Mouse (Mus musculus): Measurements from ENCODE around the gene Gm5741.
"Not testable (repeated sequence)": the region's sequence is repeated elsewhere in the genome, so short reads cannot be mapped to it uniquely, and the experiment has no call there.

Gm5741 gene

DNA sequence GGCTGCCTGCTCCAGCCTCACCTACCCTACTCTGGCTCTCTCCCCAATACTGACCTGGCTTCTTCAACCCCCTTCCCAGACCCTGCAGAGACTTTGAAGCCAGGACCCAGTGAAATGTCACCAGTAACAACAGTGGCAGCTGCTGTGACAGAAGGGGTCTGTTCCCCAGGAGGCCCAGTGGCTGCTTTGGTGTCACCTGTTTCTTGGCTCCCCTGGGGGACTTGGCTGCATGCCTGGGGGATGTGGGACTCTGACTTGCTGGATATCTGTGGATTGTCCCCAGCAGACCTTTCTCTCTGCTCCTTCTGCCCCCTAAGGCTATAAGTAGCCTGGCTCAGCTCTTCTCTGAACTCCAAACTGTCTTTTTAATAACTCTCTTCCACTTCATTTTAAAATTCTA, at the start of gene Gm5741:
Gene Gm5741 (minus strand): TSS at position 1 of the 400 bp plus-strand sequence.
- no peak for DNase-seq

DNA sequence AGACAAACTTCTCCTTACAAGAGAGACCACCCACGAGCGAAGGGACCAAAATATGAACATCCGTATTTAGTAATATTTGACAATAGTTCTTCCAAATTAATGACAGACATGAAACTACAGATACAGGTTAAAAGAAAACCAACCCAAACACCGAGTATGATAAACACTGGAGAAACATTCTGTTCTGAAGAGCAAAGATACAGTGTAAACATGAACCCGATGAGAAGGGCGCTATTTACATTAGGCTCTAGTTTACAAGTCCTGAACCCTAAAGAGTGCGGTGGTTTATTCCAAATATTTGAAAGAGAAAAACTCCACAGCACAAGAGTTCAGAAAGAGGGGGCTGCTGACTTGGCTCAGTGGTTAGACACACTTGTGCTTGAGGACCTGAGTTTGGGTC, 49.2 kb upstream of the Gm5741 start:
- DNase-seq: no peak

DNA sequence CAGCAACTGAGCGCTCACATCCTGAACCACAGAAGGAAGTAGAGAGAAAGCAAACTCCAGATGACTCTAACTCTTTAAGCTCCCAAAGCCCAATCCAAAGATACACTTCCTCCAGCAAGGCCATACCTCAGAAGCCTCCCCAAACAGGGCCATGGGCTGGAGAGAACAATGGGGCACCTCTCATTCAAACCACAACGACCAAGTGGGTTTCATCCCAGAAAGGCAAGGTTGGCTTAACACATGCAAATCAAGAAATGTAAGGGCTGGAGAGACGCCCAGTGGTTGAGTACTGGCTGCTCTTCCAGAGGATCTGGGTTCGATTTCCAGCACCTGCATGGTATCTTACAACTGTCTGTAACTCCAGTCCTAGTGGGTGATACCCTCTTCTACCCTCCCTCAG, 47.7 kb upstream of the Gm5741 start:
- no peak for DNase-seq

GRCm38 (mm10) chr8:85113241-85113640, 45.5 kb upstream of the Gm5741 start:
- no peak for DNase-seq

DNA sequence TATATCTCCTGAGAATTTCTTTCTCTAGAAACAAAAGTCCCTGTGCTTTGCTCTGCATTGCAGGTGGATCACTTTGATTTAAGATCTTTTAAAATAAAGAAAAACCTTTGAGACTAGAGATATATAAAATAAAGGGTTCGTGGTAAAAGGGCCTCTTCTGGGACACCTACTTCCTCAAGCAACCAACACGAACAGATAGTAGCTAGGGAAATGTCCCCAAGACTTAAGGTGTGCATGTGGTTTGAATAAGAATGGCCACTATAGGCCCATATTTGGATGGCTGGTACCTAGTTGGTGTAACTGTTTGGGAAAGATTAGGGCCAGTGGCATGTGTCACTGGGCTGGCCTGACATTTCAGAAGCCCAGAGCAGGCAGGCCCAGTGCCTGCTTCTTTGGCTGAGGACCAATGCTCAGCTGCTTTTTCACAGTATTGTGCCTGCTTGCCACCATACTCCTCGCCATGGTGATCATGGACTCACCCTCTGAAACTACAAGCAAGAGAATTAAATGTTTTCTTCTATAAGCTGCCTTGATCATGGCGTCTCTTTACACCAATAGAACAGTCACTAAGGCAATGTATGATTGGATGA, 32.4 kb upstream of the Gm5741 start:
- no peak for DNase-seq

DNA sequence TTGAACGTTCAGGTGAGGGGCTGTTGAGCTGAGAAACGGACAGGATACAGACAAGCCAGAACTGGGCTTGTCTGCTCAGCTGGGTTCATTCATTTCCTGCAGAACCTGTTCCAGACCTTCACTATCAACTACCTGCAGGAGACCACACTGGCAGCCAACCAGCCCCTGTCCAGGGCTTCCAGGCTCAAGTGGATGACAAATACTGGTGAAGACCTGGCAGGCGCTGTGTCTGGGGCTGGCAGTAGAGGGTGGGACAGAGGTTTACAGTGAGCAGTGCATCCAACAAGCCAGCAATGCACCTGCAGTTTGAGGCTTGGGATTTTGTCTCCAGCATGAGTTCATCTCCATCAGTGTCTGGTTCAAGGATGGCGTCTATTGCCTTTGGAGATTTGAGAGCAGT, 29.1 kb upstream of the Gm5741 start:
- no peak for DNase-seq

DNA sequence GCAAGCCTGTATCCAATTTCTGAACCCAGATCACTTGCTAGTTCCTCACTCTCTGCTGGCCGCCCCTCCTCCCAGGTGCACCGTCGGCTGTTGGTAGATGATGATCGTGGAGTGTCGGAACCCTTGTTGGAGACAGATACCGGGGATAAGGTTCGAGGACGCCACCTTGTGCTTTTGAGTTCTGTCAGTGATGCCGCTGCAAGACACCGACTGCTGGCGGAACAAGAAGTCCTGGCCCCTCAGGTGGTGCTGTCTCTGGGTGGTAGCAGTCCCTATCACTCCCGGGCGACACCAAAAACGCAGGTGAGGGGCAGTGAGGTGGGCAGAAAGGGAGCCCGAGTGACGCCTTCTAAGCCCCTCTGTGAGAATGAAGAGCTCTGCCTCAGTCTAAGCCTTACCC, 28.4 kb upstream of the Gm5741 start:
- DNase-seq: no peak

GRCm38 (mm10) chr8:85095566-85095965, 27.8 kb upstream of the Gm5741 start:
- no peak for DNase-seq

- no peak for DNase-seq
Observed at GRCm38 (mm10) chr8:85095051-85095450, 27.3 kb upstream of the Gm5741 start.

DNA sequence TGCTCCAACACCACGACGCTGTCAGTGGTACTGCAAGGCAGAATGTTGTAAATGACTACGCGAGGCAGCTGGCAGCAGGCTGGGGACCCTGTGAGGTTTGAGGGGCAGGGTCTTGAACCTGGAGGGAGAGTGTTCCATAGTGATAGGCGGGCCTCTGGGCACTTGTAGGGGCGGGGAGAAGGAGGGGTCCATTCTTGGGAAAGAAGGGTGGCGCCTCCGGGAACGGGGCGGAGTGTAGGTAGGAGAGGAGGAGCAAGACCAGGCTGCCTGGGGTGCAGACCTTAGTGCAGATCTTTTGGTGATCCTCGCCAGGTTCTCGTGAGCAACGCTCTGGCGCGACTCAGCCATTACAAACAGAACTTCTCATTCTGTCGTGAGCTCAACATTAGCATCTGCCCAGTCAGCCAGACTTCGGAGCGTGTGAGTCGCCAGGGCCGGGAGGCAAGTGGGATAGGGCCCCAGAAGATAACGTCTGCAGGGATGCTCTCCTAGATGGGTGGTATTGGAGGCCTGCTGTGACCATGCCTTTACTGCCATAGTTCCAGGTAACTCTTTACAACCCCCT, 23.8 kb upstream of the Gm5741 start:
- DNase-seq: no peak

- DNase-seq: no peak
Observed at GRCm38 (mm10) chr8:85090856-85091255, 23.1 kb upstream of the Gm5741 start.

DNA sequence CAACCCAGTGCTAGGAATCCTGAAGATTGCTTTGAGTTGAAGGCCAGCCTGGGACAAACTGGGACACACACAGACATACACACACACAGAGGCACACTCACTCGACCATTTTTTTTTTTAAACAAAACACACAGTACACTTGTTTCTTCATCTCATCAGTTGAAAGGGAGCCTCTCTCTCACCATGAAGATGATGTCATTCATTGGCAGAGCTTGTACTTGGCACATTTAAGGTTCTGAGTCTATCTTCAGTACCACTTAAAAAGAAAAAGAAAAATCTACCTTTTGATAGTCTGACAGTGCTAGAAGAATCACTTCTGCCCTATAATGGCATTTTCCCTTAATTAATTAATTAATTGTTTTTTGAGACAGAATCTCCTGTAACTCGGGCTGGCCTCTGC, 21.0 kb upstream of the Gm5741 start:
- DNase-seq: no peak

- no peak for DNase-seq
Observed at GRCm38 (mm10) chr8:85086238-85086637, 18.5 kb upstream of the Gm5741 start.

DNA sequence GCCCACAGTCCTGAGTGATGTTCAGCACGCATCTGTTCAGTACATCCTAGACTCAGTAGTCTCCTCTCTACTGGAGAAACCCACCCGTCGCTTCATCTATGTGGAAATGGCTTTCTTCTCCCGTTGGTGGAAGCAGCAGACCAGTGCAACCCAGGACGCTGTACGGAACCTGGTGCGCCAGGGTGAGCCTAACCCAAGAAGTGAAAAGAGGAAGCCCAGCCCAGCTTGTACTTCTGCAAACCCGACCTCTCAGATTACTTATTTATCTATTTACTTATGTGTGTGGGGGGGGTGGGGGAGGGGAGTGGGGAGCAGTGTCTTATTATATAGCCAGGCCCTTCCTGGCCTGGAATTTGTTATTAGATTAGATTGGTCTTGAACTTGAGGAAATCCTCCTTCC, 16.9 kb upstream of the Gm5741 start:
- DNase-seq: peak; percentile 47 to 56

DNA sequence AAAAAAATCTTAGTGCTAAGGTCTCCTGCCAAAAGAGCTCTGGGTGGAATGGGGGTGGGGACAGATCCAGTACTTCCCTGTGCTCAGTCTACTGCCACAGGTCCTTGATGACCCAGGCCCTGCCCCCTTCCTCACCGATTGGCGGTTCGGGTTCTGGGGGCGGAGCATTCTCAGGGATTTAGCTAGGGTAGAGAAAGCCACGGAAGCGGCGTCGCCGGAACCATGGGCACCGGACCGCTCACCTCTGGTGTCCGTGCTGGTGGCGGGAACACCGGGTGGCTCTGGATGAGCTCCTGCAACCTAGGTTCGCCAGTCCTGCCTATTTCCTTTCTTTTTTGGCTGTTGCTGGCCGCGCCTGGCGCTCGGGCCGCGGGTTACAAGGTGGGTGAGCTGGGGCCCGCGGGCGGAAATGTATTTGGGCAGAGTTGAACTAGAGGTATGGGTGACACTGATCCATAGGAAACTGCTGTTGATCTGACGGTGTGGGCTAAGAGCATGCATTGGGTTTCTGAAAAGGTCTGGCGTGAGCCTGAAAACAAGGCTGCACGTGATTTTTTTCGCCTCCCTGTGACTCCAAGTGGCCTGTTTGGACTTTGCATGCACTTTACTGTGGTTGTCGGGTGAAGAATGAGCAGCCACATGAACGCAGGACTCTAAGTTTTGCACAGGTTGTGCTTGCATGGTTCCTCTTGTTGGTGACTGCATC, 15.5 kb upstream of the Gm5741 start, which contains the start of gene Man2b1:
Gene Man2b1 (plus strand): TSS at position 163 of the 706 bp plus-strand sequence.
- peak; percentile 93 for DNase-seq

- not testable (repeated sequence) for DNase-seq
Observed at GRCm38 (mm10) chr8:85082169-85082568, 14.4 kb upstream of the Gm5741 start.

DNA sequence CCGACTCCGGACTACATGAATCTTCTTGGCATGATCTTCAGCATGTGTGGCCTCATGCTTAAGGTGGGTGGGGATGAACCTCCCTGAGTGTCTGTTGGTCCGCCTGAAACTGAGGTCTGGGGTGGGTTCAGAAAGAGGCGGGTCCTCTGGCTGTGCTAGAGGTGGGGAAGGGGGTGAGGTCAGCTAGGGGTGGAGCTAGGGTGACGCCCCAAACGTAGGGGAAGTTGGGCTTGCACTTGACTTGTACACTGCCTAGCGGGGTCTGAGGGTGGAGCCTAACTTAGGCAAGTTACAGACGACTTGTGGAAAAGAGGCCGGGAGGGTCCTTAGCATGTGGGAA, 13.4 kb upstream of the Gm5741 start, which contains the start of gene Wdr83:
Gene Wdr83 (minus strand): TSS at position 91 of the 340 bp plus-strand sequence.
- peak; percentile 70 to 71 for DNase-seq

GRCm38 (mm10) chr8:85080532-85081215, 12.9 kb upstream of the Gm5741 start, which contains the start of gene Wdr83os:
Gene Wdr83os, plus strand, starts transcription at chr8:85080740.
- DNase-seq: peak; percentile 61 to 75

GRCm38 (mm10) chr8:85080214-85080531, 12.4 kb upstream of the Gm5741 start:
- DNase-seq: no peak

GRCm38 (mm10) chr8:85076993-85077392, 9.2 kb upstream of the Gm5741 start:
- DNase-seq: peak; percentile 82 to 86

DNA sequence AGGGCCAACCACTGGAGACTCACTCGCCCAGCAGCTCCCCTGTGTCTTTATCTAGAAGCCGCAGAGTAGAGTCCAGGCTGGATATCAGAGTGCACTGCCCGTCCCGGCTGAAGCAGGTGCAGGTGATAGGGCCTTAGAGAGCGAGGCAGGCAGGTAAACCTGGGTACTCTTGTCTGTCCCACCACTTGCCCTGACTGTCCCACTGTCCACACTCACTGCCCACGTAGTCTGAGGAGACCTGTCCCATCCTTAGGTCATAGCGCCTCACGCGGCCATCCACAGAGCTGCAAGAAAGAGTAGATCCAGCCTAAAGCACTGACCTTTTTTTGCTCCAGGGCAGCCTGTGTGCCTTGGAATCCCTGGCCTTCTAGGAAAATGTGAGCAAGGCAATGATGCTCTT, 8.2 kb upstream of the Gm5741 start:
- peak in 1 of 2 experiments; percentile 65 for DNase-seq

DNA sequence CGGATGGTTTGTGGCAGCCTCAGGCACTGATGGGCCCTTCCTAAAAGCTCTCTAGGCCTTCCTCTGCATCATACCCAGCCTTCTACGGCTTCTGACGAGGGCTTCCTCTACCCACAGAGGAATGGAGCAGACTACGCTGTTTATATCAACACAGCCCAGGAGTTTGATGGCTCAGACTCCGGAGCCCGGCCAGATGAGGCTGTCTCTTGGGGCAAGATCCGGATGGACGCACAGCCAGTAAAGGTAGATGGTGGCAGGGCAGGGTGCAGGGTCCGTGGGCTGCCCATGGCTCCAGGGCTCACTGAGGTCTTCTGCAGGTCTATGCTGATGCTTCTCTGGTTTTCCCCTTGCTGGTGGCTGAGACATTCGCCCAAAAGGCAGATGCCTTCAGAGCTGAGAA, 6.8 kb upstream of the Gm5741 start:
- no peak for DNase-seq

DNA sequence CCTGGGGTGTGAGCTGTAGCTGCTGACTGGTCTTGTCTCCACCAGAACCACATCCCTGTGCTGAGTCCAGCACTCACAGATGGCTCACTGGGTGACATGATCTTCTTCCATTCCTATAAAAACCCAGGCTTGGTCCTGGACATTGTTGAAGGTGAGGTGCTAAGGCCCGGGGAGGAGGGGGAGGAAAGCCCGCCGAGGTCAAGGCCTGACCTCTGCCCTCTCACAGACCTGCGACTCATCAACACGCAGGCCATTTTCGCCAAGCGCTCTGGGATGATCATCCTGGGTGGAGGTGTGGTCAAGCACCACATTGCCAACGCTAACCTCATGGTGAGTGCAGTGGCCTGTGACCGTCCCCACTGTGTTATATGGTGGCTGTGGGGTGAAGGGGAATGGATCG, 6.4 kb upstream of the Gm5741 start:
- DNase-seq: no peak
